Mouse (Mus musculus): ENCODE results near the gene Mtch1.

DNA sequence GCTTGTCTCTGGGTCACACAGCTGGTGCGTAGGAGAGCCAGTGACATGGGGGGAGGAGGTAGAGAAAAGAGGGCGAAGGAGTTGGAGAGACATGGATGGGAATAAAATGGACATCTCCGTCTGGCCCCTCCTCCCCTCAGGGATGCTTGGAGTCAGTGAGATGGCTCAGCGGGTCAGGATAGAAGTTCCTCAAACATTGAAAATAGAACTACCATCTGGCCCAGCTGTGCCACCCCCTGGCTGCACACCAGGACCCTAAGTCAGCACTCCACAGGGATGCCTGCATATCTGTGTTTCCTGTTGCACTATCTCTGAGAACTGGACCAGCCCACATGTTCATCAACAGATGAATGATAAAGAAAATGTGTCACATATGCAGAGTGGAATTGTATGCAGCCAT lies 32.5 kb upstream of the Mtch1 start:
- TF ChIP-seq SRF (IDR thresholded peaks at IDR 0.05; ENCODE audit: control insufficient read depth, insufficient read length, low read depth) = no peak
- no peak for TF ChIP-seq USF1 (IDR thresholded peaks at IDR 0.05; ENCODE audit: low read depth)
- no peak for TF ChIP-seq REST (IDR thresholded peaks at IDR 0.05; ENCODE audit: insufficient read depth, insufficient read length)
- TF ChIP-seq CEBPB (IDR thresholded peaks at IDR 0.05; ENCODE audit: insufficient read depth, poor library complexity, severe bottlenecking) = no peak
- TF ChIP-seq POLR2A (IDR thresholded peaks at IDR 0.05; ENCODE audit: insufficient read length, low read depth) = no peak
- no peak for TF ChIP-seq TCF12 (IDR thresholded peaks at IDR 0.05; ENCODE audit: insufficient read depth, poor library complexity, severe bottlenecking)
- no peak for TF ChIP-seq MAX (IDR thresholded peaks at IDR 0.05; ENCODE audit: low read depth)
- no peak for TF ChIP-seq MYOD1 (IDR thresholded peaks at IDR 0.05; ENCODE audit: control insufficient read depth in 1 of 3, insufficient read length in 2 of 3, low read depth in 2 of 3)
- no peak for TF ChIP-seq E2F4 (IDR thresholded peaks at IDR 0.05; ENCODE audit: insufficient read depth)
- TF ChIP-seq POLR2AphosphoS2 (IDR thresholded peaks at IDR 0.05; ENCODE audit: insufficient read length, low read depth) = no peak
- TF ChIP-seq TCF3 (IDR thresholded peaks at IDR 0.05; ENCODE audit: insufficient read length, low read depth) = no peak

Data from myocyte (in vitro differentiated cells).